27 mouse cellular contexts compared by ENCODE assay signal in the genomic region with DNA sequence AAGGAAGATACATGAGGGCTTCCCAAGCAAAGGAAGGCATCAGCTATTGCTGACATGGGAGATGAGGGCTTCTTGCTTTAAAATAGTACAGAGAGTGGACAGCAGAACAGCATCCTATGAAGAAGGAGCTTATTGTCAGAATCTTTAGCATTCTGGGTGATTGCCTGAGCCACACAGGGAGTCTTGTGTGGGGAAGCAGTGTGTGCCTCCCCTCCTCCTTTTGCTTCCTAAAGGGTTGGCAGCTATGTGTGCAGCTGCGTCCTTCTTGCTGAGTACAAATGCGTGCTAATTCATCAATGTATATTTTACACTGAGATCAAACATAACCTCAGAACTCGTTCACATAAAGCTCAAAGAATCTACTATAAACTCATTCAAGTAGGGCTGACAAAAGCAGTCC.
A peak's percentile ranks its signal among the peaks of the same experiment; 100 is the strongest.
DNase-seq lines count a peak whose midpoint lies in the region; ATAC-seq and TF ChIP-seq lines count a peak whose summit lies in the region.
"Had no signal": no experiment of that assay in that cellular context is flagged by ENCODE, and none has a peak within 500 bp of the region (broad histone marks: within the 10 kb centered on the region; RNA-seq: fewer than 3 reads in every experiment).

No protein-coding gene starts in this region.

- no peak overlapping the region for H3K4me2 ChIP-seq in neural tube, embryonic 15.5 days
- H3K4me2 ChIP-seq: embryonic facial prominence, embryonic 12.5 days; heart, embryonic 11.5 days; hindbrain, embryonic 15.5 days; limb, embryonic 15.5 days; midbrain, embryonic 11.5 days had no signal

- WGBS in neural tube, embryonic 15.5 days: 43% methylated on average over 3 of the region's 3 CpGs

- no peak overlapping the region for H3K9ac ChIP-seq in neural tube, embryonic 15.5 days (replicated peaks)
- H3K9ac ChIP-seq: embryonic facial prominence, embryonic 12.5 days; hindbrain, embryonic 15.5 days; limb, embryonic 15.5 days had no signal

- DNase-seq in frontal cortex, postnatal 10 days (ENCODE audit: low spot score in 2 of 2): no peak
- DNase-seq in left cerebral cortex, postnatal 4 days: peak; percentile 14
- DNase-seq in left cerebral cortex, adult 2 months (ENCODE audit: extremely low spot score in 1 of 2, low spot score in 2 of 2): no peak
- no peak for DNase-seq in neural tube, embryonic 10.5 days (ENCODE audit: extremely low spot score, low spot score)
- DNase-seq in brain, embryonic 14.5 days (ENCODE audit: low read depth): peak; percentile 53
- DNase-seq in kidney, postnatal 25 days: no peak
- DNase-seq: adrenal gland, postnatal 10 days; cerebellum, adult 11-12 months; cerebellum, adult 9-11 months; embryo, embryonic 11 days; gastrocnemius, postnatal 25 days; heart, adult 11 months; heart, postnatal 4 days; lung, postnatal 36 days; right cerebral cortex, postnatal 25 days; spleen, adult 18-20 months; thymus, adult 2 months; thymus, postnatal 36 days had no signal

- H3K27me3 ChIP-seq in neural tube, embryonic 15.5 days (replicated peaks): no peaks in the 10 kb centered on the region
- H3K27me3 ChIP-seq: embryonic facial prominence, embryonic 12.5 days; hindbrain, embryonic 15.5 days; limb, embryonic 15.5 days; Patski had no signal

- H3K9me3 ChIP-seq in neural tube, embryonic 15.5 days (replicated peaks): no peaks in the 10 kb centered on the region
- H3K9me3 ChIP-seq: embryonic facial prominence, embryonic 12.5 days; hindbrain, embryonic 15.5 days; limb, embryonic 10.5 days; limb, embryonic 15.5 days had no signal

- H3K4me1 ChIP-seq in neural tube, embryonic 15.5 days: 0 out of 2 replicates have a peak, but pooled peaks cover 4% of the 10 kb centered on the region
- H3K4me1 ChIP-seq: embryonic facial prominence, embryonic 12.5 days; limb, embryonic 10.5 days; limb, embryonic 15.5 days had no signal

- H3K27ac ChIP-seq in left cerebral cortex, adult 2 months: no peak overlapping the region
- H3K27ac ChIP-seq in neural tube, embryonic 15.5 days (replicated peaks): 0 out of 2 replicates have a peak overlapping the region, but pooled peaks have one; percentile 4
- H3K27ac ChIP-seq: embryonic facial prominence, embryonic 12.5 days; hindbrain, embryonic 15.5 days; limb, embryonic 10.5 days; limb, embryonic 15.5 days had no signal

- H3K36me3 ChIP-seq in neural tube, embryonic 15.5 days: no peaks in the 10 kb centered on the region
- H3K36me3 ChIP-seq: embryonic facial prominence, embryonic 12.5 days; hindbrain, embryonic 15.5 days; limb, embryonic 10.5 days; limb, embryonic 15.5 days had no signal

- H3K4me3 ChIP-seq in left cerebral cortex, adult 2 months: no peak overlapping the region
- H3K4me3 ChIP-seq in neural tube, embryonic 15.5 days (replicated peaks): no peak overlapping the region
- H3K4me3 ChIP-seq: embryonic facial prominence, embryonic 12.5 days; hindbrain, embryonic 15.5 days; limb, embryonic 10.5 days; limb, embryonic 15.5 days had no signal

- intact Hi-C loops in left cerebral cortex, postnatal 4 days (cut with DNase I): no loop called here
- intact Hi-C loops in left cerebral cortex, adult 2 months (cut with DNase I): no loop called here

- 0 out of 2 replicates have a peak, but pooled peaks have one; percentile 27 for ATAC-seq in frontal cortex, adult (ENCODE audit: low TSS enrichment)
- ATAC-seq in neural tube, embryonic 15.5 days (ENCODE audit: low FRiP score): no peak
- ATAC-seq: Patski had no signal

- TF ChIP-seq POLR2A in brain, embryonic 14.5 days (IDR thresholded peaks at IDR 0.05; ENCODE audit: borderline replicate concordance, extremely low read depth, insufficient read depth, insufficient read length, poor library complexity, severe bottlenecking): no peak

- TF ChIP-seq CTCF in left cerebral cortex, adult 2 months (IDR thresholded peaks at IDR 0.05): no peak
- no peak for TF ChIP-seq CTCF in brain, embryonic 14.5 days (IDR thresholded peaks at IDR 0.05; ENCODE audit: borderline replicate concordance, extremely low read depth, insufficient read depth, insufficient read length)

Comparison
In these comparisons a context has a peak if more than half of its experiments do, and no peak if none do; other contexts are left out.
1. DNase-seq: peak in left cerebral cortex, postnatal 4 days (single experiment) and brain, embryonic 14.5 days (single experiment); none in frontal cortex, postnatal 10 days (0 of 2), left cerebral cortex, adult 2 months (0 of 2), neural tube, embryonic 10.5 days (single experiment) and kidney, postnatal 25 days (0 of 2).